Mouse (Mus musculus) lung, embryonic 15.5 days (tissue): Measurements from ENCODE around the gene Prpf4b. TPM values are rescaled to one million over a fixed set of nuclear protein-coding genes. Genes with fewer than 3 reads are reported as not detected.

Experiments used
- polyA plus RNA-seq: library from polyadenylated mRNA; unstranded; fragments of >200 nt; fragmentation: Nextera tagmentation; extraction: Ambion mirVana; gene quantifications from 2 replicates; pipeline ENCODE4 v1.2.1, GENCODE M21; 2015

Gene Prpf4b
- polyA plus RNA-seq, 1 experiment from 2014 or later: 66.1 TPM

Other genes with a start within 250 kb of the Prpf4b start
- gene Pxdc1, start 221.8 kb upstream of the Prpf4b start, polyA plus RNA-seq: 6.6 and 7.3 TPM in 2 replicates
- not detected in 2 replicates for gene Fam50b, start 140.5 kb upstream of the Prpf4b start, polyA plus RNA-seq
- gene Fam217a, start 49.0 kb downstream of the Prpf4b start, polyA plus RNA-seq: 1.3 and 1.5 TPM in 2 replicates
- gene 4933417A18Rik, start 49.1 kb downstream of the Prpf4b start, polyA plus RNA-seq: not detected in 2 replicates
- 0.59 and 1.0 TPM in 2 replicates for gene Eci3, start 88.5 kb downstream of the Prpf4b start, polyA plus RNA-seq
- 137 and 144 TPM in 2 replicates for gene Eci2, start 151.8 kb downstream of the Prpf4b start, polyA plus RNA-seq